Comparison of ENCODE assay signal across 13 mouse cellular contexts in the genomic region with DNA sequence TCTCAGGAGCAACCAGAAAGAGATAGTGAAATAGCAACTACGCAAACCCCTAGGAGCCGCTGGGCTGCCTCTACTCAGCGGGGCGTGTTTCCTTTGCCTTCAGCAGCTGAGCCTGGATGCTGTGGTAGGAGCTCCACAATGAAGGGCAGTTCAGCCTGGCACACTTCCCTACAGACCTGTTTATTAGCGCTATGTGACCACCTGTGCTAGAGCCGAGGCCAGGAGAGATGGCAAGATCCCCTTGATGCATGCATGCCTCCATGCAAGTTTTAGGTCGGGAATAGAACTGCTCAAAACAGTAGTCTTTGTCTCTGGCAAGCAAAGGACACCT.
A peak's percentile ranks its signal among the peaks of the same experiment; 100 is the strongest.
DNase-seq lines count a peak whose midpoint lies in the region; ATAC-seq and TF ChIP-seq lines count a peak whose summit lies in the region.
"Had no signal": no experiment of that assay in that cellular context is flagged by ENCODE, and none has a peak within 500 bp of the region (broad histone marks: within the 10 kb centered on the region; RNA-seq: fewer than 3 reads in every experiment).

No protein-coding gene starts in this region.

- H3K9ac ChIP-seq in heart, embryonic 11.5 days (ENCODE audit: low read depth, low read length) = no peak overlapping the region
- no peak overlapping the region for H3K9ac ChIP-seq in embryonic facial prominence, embryonic 14.5 days (ENCODE audit: low read depth, low read length)
- H3K9ac ChIP-seq: embryonic facial prominence, embryonic 15.5 days; liver, embryonic 13.5 days; stomach, embryonic 15.5 days had no signal

- H3K9me3 ChIP-seq in heart, embryonic 11.5 days (replicated peaks; ENCODE audit: control insufficient read depth, low read length) = 0 out of 2 replicates have a peak, but pooled peaks cover 3% of the 10 kb centered on the region
- no peaks in the 10 kb centered on the region for H3K9me3 ChIP-seq in embryonic facial prominence, embryonic 14.5 days (ENCODE audit: control insufficient read depth, low read length)
- H3K9me3 ChIP-seq: embryonic facial prominence, embryonic 15.5 days; liver, embryonic 13.5 days; stomach, embryonic 15.5 days had no signal

- H3K27me3 ChIP-seq in heart, embryonic 11.5 days (ENCODE audit: control insufficient read depth, insufficient read depth, low read length) = no peaks in the 10 kb centered on the region
- H3K27me3 ChIP-seq in embryonic facial prominence, embryonic 14.5 days (replicated peaks; ENCODE audit: control insufficient read depth, insufficient read depth, low read length) = no peaks in the 10 kb centered on the region
- H3K27me3 ChIP-seq in thymus, adult 2 months (ENCODE audit: control insufficient read depth, insufficient read depth, low read length) = no peaks in the 10 kb centered on the region
- H3K27me3 ChIP-seq: embryonic facial prominence, embryonic 15.5 days; liver, embryonic 13.5 days; stomach, embryonic 15.5 days had no signal

- H3K4me1 ChIP-seq in heart, embryonic 11.5 days (ENCODE audit: control insufficient read depth, insufficient read depth, low read length) = peaks cover 13% of the 10 kb centered on the region
- H3K4me1 ChIP-seq in embryonic facial prominence, embryonic 14.5 days (ENCODE audit: control insufficient read depth, insufficient read depth, low read length) = peaks cover 16% of the 10 kb centered on the region
- H3K4me1 ChIP-seq in thymus, adult 2 months (replicated peaks; ENCODE audit: control insufficient read depth, insufficient read depth, low read length) = no peaks in the 10 kb centered on the region
- H3K4me1 ChIP-seq: stomach, embryonic 15.5 days had no signal

- WGBS in heart, embryonic 11.5 days (ENCODE audit: insufficient replicate concordance) = 56% methylated on average over 7 of the region's 7 CpGs
- 64% methylated on average over 7 of the region's 7 CpGs for WGBS in embryonic facial prominence, embryonic 14.5 days
- WGBS in thymus, adult 2 months = 92% methylated on average over 7 of the region's 7 CpGs

- no peak overlapping the region for H3K27ac ChIP-seq in heart, embryonic 11.5 days (ENCODE audit: low read depth, low read length)
- no peak overlapping the region for H3K27ac ChIP-seq in embryonic facial prominence, embryonic 14.5 days (replicated peaks; ENCODE audit: low read depth, low read length)
- no peak overlapping the region for H3K27ac ChIP-seq in thymus, adult 2 months (ENCODE audit: control insufficient read depth, insufficient read depth, low read length)
- H3K27ac ChIP-seq: embryonic facial prominence, embryonic 15.5 days; gastrocnemius, adult 2 months; liver, embryonic 13.5 days; stomach, embryonic 15.5 days had no signal

- H3K4me2 ChIP-seq in heart, embryonic 11.5 days = no peak overlapping the region
- H3K4me2 ChIP-seq in embryonic facial prominence, embryonic 14.5 days (ENCODE audit: low read depth, low read length) = no peak overlapping the region
- H3K4me2 ChIP-seq: embryonic facial prominence, embryonic 15.5 days; liver, embryonic 13.5 days; stomach, embryonic 15.5 days had no signal

- H3K36me3 ChIP-seq in heart, embryonic 11.5 days (ENCODE audit: control insufficient read depth, insufficient read depth, low read length) = no peaks in the 10 kb centered on the region
- no peaks in the 10 kb centered on the region for H3K36me3 ChIP-seq in embryonic facial prominence, embryonic 14.5 days (ENCODE audit: control insufficient read depth, insufficient read depth, low read length)
- H3K36me3 ChIP-seq in thymus, adult 2 months (ENCODE audit: control insufficient read depth, insufficient read depth, low read length) = no peaks in the 10 kb centered on the region
- H3K36me3 ChIP-seq: embryonic facial prominence, embryonic 15.5 days; liver, embryonic 13.5 days; stomach, embryonic 15.5 days had no signal

- ATAC-seq in heart, embryonic 11.5 days (replicated peaks; ENCODE audit: insufficient number of reproducible peaks, low FRiP score, low TSS enrichment) = no peak
- no peak for ATAC-seq in embryonic facial prominence, embryonic 14.5 days (ENCODE audit: low read depth)

- no peak overlapping the region for H3K4me3 ChIP-seq in heart, embryonic 11.5 days (ENCODE audit: low read depth, low read length)
- no peak overlapping the region for H3K4me3 ChIP-seq in embryonic facial prominence, embryonic 14.5 days (ENCODE audit: low read depth, low read length)
- H3K4me3 ChIP-seq in thymus, adult 2 months (ENCODE audit: control insufficient read depth, insufficient read depth, low read length) = no peak overlapping the region
- H3K4me3 ChIP-seq: embryonic facial prominence, embryonic 15.5 days; gastrocnemius, adult 2 months; liver, embryonic 13.5 days; stomach, embryonic 15.5 days had no signal

- TF ChIP-seq POLR2A in thymus, adult 2 months (IDR thresholded peaks at IDR 0.05; ENCODE audit: control insufficient read depth, extremely low read depth, insufficient read depth, low read length, poor library complexity) = no peak

- DNase-seq in heart, postnatal 4 days = peak; percentile 14
- peak; percentile 44 for DNase-seq in MN1 (ENCODE audit: low spot score)
- peak; percentile 66 for DNase-seq in cerebellum, adult 11-12 months
- DNase-seq in embryonic facial prominence, embryonic 14.5 days (ENCODE audit: low spot score) = peak; percentile 35
- DNase-seq in urinary bladder, postnatal 10 days (ENCODE audit: low spot score) = no peak
- DNase-seq in thymus, adult 2 months = no peak
- DNase-seq: gastrocnemius, adult 2 months; liver, embryonic 13.5 days; lung, postnatal 36 days; right cerebral cortex, postnatal 14 days had no signal

- TF ChIP-seq CTCF in thymus, adult 2 months (IDR thresholded peaks at IDR 0.05; ENCODE audit: borderline replicate concordance, control insufficient read depth, extremely low read depth, insufficient read depth, low read length, poor library complexity) = no peak

Comparison
In these comparisons a context has a peak if more than half of its experiments do, and no peak if none do; other contexts are left out.
1. DNase-seq: peak in heart, postnatal 4 days (single experiment), MN1 (single experiment), cerebellum, adult 11-12 months (single experiment) and embryonic facial prominence, embryonic 14.5 days (single experiment); none in urinary bladder, postnatal 10 days (single experiment) and thymus, adult 2 months (single experiment).